Mouse (Mus musculus) urinary bladder, postnatal 4 days (tissue): ENCODE data around the gene Rere.
"Not testable (repeated sequence)": the region's sequence is repeated elsewhere in the genome, so short reads cannot be mapped to it uniquely, and the experiment has no call there.

Experiments used
- DNase-seq, 2 experiments: peaks; one replicate each; pipeline ENCODE4 v3.0.0; 2021 to 2022; ENCODE audit warnings: low spot score in 2 of 2

Gene Rere

GRCm38 (mm10) chr4:150461427-150462189 lies 180.2 kb downstream of the Rere start:
- DNase-seq: no peak

GRCm38 (mm10) chr4:150462367-150462766 lies 180.9 kb downstream of the Rere start:
- DNase-seq: no peak

- DNase-seq: peak in 1 of 2 experiments; percentile 37
Measured at GRCm38 (mm10) chr4:150465759-150466158, 184.3 kb downstream of the Rere start.

GRCm38 (mm10) chr4:150469274-150469673 lies 187.8 kb downstream of the Rere start:
- no peak for DNase-seq

- DNase-seq: no peak
Measured at GRCm38 (mm10) chr4:150470674-150471328, 189.4 kb downstream of the Rere start.

- no peak for DNase-seq
Measured at GRCm38 (mm10) chr4:150472751-150473436, 191.4 kb downstream of the Rere start.

- DNase-seq: no peak
Measured at GRCm38 (mm10) chr4:150473437-150474070, 192.1 kb downstream of the Rere start.

GRCm38 (mm10) chr4:150474086-150474485 lies 192.6 kb downstream of the Rere start:
- DNase-seq: no peak

GRCm38 (mm10) chr4:150476258-150476657 lies 194.8 kb downstream of the Rere start:
- DNase-seq: no peak

GRCm38 (mm10) chr4:150478006-150478405 lies 196.6 kb downstream of the Rere start:
- no peak for DNase-seq

GRCm38 (mm10) chr4:150483081-150483480 lies 201.6 kb downstream of the Rere start:
- DNase-seq: not testable (repeated sequence)

GRCm38 (mm10) chr4:150486097-150486496 lies 204.7 kb downstream of the Rere start:
- no peak for DNase-seq

GRCm38 (mm10) chr4:150487109-150487508 lies 205.7 kb downstream of the Rere start:
- DNase-seq: no peak

GRCm38 (mm10) chr4:150488096-150488748 lies 206.8 kb downstream of the Rere start:
- peak; percentile 62 to 63 for DNase-seq

- no peak for DNase-seq
Measured at GRCm38 (mm10) chr4:150488767-150489166, 207.3 kb downstream of the Rere start.

GRCm38 (mm10) chr4:150490050-150490449 lies 208.6 kb downstream of the Rere start:
- DNase-seq: no peak

- DNase-seq: no peak
Measured at GRCm38 (mm10) chr4:150491710-150492109, 210.3 kb downstream of the Rere start.

- DNase-seq: no peak
Measured at GRCm38 (mm10) chr4:150493258-150493937, 212.0 kb downstream of the Rere start.

GRCm38 (mm10) chr4:150493938-150494330 lies 212.5 kb downstream of the Rere start:
- DNase-seq: not testable (repeated sequence)

GRCm38 (mm10) chr4:150495568-150495967 lies 214.1 kb downstream of the Rere start:
- DNase-seq: no peak
